Mouse (Mus musculus): ENCODE results near the gene Pold2.

Gene Pold2

GRCm38 (mm10) chr11:5827931-5828330 is 50.2 kb downstream of the Pold2 start:
- in situ Hi-C loops (cut with MboI; ENCODE audit: low sequenced_read_pairs), result no loop called here

DNA sequence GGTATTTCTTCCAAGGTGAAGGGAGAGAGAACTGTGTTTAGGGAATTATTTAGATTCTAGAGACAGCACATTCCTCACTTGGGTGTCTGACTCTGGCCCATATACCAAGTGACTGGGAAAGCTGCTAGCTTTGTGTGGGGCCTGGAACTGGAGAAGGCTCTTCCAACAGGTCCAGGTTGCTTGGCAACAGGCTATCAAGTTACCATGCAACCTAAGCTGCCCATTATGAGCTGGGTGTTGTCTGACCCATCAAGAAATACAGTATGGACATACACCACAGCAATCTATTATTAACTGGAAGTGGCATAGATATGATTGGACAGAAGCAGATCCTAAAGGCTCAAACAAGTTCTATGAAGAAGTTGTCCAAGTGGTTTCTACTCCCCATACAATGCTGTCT is 52.7 kb downstream of the Pold2 start:
- in situ Hi-C loops (cut with MboI; ENCODE audit: low sequenced_read_pairs), result no loop called here

All from CH12F3 (cell line).